Mouse (Mus musculus) adrenal gland, postnatal 4 days (tissue): ENCODE measurements around the gene Spred3. TPM values are rescaled to one million over a fixed set of nuclear protein-coding genes. Genes with fewer than 3 reads are reported as not detected.
A peak's percentile ranks its signal among the peaks of the same experiment; 100 is the strongest.

Source experiments
- DNase-seq, 2 experiments: peaks; one replicate each; pipeline ENCODE4 v3.0.0; 2021 to 2022; ENCODE audit warnings: low spot score in 2 of 2, mixed read lengths in 2 of 2
- total RNA-seq, 2 experiments: library from RNA; stranded (reverse); gene quantifications; 2 replicates each; pipeline ENCODE4 v1.2.3; 2021

Spred3 gene
- total RNA-seq, 2 experiments from 2014 or later, result 14.5 to 15.8 TPM

DNA sequence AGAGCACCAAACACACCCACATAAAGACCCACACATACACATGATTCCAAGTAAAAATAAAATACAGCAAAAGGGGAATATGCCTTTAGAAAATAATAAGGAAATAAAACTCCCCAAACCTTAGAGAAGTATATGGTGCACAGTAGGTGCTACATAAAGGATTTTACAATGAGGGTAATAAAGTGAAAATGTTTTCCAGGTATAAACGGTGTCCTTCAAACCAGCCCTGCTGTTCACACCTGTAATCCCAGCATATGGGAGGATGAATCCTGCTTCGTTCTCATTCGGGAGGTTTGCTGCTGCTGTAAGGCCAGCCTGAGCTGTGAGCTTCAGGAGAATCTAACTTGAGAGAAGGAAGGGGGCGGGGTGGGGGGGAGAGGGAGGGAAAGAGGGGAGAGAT, 36.0 kb downstream of the Spred3 start:
- no peak for DNase-seq

DNA sequence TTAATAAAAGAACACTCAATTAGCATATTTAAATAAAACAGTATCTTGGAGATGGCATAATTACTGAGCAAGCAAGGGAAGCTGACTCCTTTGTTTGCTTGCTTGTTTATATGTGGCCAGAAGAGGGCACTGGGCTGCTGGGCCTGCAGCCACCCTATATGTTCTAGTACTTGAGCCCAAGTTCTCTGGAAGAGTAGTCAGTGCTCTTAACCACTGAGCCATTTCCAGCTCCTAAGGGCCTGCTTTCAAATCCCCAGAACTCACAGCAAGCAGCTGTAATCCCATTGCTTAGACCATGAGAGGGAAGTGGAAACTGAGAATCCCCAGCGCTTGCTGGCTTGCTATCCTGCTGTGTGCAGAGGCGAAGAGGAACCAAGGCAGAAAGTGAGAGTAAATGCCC, 41.5 kb downstream of the Spred3 start:
- no peak for DNase-seq

DNA sequence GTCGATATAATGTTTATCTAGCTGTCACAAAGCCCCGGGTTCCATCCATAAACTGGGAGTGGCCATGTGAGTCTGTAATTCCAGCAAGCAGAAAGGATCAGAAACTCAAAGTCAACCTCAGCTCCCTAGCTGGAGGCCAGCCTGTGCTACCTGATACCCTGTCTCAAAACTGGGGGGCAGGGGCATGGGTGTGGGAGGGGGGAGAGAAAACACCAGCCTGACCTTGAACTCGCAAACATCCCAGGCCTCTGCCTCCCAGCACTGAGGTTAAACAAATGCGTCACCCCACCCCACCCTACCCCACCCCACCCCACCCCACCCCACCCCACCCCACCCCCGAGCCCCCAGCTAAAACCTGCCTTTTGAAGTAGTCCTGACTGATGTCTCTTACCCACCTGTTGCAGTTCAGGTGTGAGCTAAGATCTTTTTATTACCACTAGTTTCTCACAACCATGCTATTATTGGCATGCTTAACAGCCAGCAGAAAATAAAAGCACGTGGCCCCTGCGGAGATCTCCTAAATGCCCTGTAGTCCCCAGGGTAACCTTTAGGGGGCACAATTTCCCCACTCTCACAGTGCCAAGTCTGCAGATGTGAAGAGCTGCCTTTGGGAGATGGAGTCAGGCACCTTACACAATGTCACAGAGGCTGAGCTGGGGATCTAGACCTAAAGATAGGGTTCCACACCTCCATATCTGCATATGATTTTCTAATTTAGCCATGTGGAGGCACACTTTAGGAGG, 43.9 kb downstream of the Spred3 start:
- DNase-seq, result peak in 1 of 2 experiments; percentile 34

DNA sequence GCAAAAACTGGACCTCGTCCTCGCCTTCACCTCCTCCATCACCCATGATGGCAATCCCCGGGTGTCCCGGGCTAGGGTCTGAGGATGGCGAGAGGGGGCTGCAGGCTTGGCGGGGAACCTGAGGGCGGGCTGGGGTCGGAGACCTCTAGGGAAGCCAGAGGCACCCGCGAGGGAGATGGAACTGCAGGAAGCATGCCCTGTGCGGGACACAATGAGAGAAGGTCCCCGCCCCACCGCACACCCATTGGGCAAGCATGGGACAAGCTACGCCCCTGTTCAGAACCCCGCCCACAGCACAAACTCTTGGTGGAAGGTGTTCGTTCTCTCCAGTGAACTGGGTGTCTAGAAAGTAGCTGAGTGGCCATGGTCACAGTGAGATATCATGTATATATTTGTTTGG, 45.2 kb downstream of the Spred3 start, which contains the start of gene Ryr1:
Ryr1 (minus strand) TSS at position 210 of the 400 bp plus-strand sequence.
- DNase-seq, result peak; percentile 27 to 45

DNA sequence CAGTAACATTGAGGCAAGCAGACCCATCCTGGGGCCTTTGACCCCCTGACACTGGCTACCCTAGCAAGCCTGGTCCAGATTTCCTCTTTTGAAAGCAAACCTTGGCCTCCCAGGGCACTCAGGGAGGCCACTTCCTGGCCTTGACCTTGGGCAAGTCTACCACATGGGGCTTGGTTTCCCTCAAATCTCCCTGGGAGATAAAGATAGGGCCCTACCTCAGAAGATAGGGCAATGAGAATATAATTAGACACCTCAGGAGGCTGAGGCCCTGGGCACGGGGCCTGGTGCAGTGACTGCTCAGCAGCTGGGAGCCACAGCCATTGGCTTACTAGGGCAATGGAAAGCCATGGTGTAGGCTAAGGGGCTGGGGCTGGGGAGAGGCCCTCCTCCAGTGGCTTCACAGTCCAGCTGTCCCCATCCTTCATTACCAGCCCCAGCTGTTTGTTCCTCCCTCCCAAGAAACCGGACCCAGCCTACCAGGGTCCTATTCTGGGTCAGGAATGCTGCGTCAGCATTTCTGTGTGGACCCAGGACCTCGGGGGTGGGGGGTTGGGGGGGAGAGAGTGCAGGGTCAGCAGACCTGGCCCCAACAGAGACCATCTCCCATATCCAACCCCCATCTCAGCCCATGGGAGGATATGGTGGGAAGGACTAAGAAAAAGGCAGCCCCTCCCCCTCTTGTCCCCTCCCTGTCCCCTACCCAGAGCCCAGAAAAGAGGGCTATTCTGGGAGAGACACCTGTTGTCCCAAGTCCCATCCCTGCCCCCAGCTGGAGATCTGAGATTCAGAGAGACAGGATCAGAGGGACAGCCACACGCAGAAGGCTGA, 46.5 kb downstream of the Spred3 start:
- no peak for DNase-seq

DNA sequence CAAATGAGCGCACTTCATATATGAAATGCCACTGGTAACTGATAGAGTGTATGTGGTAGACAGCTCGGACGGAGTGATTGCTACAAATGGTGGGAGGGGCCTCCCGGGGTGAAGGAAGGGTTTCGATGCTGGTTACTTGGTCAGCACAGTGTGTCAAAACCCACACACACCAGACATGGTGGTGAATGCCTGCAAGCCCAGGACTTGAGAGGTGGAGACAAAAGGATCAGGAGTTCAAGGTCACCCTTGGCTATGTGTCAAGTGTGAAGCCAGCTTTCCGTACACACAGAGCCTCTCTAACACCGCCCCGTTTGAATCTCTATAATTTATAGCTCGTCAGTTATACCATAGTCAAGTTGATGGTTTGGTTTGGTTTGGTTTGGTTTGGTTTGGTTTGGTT, 47.4 kb downstream of the Spred3 start:
- DNase-seq, result no peak

DNA sequence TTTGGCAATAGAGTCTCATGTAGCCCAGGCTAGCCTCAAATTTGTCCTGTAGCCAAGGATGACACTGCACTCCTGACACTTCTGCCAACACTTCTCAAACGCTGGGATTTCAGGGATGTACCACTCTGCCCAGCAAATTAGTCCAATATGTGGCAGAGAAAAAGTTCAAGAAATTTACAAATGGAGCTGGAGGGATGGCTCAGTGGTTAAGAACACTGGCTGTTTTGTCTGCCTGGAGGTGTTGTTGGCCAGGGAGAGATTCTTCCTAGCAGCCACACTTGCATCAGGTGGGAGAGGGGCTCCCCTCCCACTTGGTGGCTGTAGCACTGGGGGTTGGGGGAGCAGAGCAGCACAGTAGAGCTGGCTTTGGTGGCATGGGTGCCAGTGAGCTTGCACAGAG, 50.7 kb downstream of the Spred3 start:
- DNase-seq, result no peak

DNA sequence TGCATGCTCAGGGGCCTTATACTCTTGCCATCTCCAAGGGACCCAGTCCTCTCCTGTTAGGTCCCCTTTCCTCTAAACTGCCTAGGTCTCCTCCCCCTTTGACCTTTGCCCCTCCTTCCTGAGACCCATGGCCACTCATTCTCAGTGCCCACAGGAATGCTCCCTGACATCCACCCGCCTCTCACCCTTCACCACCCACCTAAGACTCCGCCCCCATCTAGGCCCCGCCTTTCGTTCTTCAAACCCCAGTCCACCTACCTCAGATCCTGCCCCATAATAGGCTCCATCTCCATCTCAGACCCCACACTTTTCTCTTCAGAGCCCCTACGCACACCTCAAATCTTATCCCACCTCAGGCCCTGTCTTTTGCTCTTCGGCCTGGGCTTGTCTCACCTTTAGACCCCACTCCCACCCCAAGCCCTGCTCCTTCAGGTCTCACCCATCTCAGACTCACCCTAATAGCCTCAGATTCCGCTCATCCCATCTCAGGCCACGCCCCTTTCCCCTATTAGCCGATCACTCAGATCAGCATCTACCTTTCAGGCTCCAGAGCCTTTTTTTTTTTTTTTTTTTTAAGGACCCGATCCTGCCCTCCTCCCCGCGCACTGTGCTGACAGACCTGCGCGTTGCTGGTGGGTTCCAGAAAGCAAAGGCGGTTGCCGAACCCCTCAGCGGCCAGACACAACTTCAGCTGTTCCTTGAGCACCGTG, 51.9 kb downstream of the Spred3 start:
- no peak for DNase-seq

DNA sequence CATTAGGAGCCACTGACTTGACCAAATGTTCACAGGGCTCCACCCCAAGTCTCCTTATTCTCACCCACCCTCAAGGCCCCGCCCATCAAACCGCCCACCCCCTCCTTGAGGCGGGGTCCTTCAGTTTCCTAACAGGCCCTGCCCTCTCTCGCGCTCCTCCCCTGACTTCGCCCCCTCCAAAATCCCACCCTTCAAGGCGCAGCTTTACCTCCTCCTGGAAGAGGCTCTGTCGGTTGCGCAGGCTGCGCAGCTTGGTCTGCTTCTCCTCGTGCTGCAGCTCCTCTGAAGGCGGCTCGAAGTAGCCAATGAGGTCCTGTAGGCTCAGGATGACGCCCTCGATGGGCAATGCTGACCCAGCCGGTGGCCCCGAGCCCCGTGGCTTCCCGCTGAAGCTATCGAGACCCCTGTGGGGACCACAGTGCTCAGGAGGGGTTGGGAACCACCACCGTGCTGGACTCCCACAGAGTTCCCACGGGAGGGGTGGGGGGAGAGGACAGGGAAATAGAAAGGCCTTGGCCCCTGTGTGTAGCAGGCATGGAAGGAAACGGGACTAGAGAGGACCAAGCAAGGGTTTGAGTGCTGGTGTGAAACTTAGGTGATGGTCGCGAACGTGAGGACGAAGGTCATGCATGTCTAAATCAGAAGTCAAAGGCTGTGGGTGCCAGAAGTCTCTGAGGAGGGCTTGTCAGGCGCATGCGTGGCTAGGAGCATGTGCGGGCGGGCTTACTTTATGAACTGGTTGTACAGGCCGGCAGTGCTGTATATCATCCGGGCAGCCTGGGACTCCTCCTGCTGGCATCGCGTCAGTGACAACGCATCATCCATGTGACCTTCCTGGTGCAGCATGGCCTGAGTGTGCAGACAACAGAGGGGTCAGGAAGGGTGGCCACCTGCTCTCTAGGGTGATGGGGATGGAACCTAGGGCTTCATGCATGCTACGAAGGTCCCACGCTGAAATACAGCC, 60.9 kb downstream of the Spred3 start:
- DNase-seq, result peak in 1 of 2 experiments; percentile 21

Other genes starting within 250 kb of the Spred3 start
- gene Actn4, start 208.1 kb downstream of the Spred3 start, total RNA-seq, result 100 to 1,000 TPM; 220 to 242 TPM
- gene Eif3k, start 188.5 kb downstream of the Spred3 start, total RNA-seq, result 100 to 1,000 TPM; 308 to 312 TPM
- 1 to 10 TPM; 2.5 to 3.6 TPM for gene Map4k1, start 188.4 kb downstream of the Spred3 start, total RNA-seq
- 10 to 100 TPM in 1 of 2 experiments, 1 to 10 TPM in 1; 5.9 to 15.1 TPM for gene Ryr1, start 45.2 kb downstream of the Spred3 start, total RNA-seq
- 1 to 10 TPM; 2.4 TPM for gene Rasgrp4, start 35.6 kb downstream of the Spred3 start, total RNA-seq
- 10 to 100 TPM; 16.2 to 17.2 TPM for gene Fam98c, start 14.2 kb downstream of the Spred3 start, total RNA-seq
- gene Ggn, start 201 bp downstream of the Spred3 start, total RNA-seq, result 1 to 10 TPM; 1.8 to 2.5 TPM
- gene Psmd8, start 10.3 kb upstream of the Spred3 start, total RNA-seq, result 100 to 1,000 TPM; 188 to 192 TPM
- gene Catsperg1, start 43.6 kb upstream of the Spred3 start, total RNA-seq, result 1 to 10 TPM; 2.0 TPM
- 1 to 10 TPM; 2.9 to 3.6 TPM for gene Kcnk6, start 62.1 kb upstream of the Spred3 start, total RNA-seq
- 10 to 100 TPM; 48.2 to 49.7 TPM for gene Yif1b, start 67.9 kb upstream of the Spred3 start, total RNA-seq
- 1 to 10 TPM; 2.4 to 4.5 TPM for gene 2200002D01Rik, start 78.1 kb upstream of the Spred3 start, total RNA-seq
- 10 to 100 TPM; 46.1 to 85.1 TPM for gene Spint2, start 111.5 kb upstream of the Spred3 start, total RNA-seq
- gene Ppp1r14a, start 118.9 kb upstream of the Spred3 start, total RNA-seq, result 10 to 100 TPM; 14.3 to 15.0 TPM
- 1 to 10 TPM; 5.0 to 5.7 TPM for gene Dpf1, start 133.5 kb upstream of the Spred3 start, total RNA-seq